Mouse (Mus musculus) lung, adult 2 months (tissue): ENCODE data around the gene Rhbdl1.

Source experiments
- CTCF ChIP-seq: fragments of 200-500 bp; IDR thresholded peaks from 2 replicates; pipeline ENCODE4 v1.5.1; 2011; ENCODE audit warnings: mild to moderate bottlenecking, low read length, control low read depth; ENCODE audit not compliant: insufficient read depth
- POLR2A ChIP-seq: fragments of 200-500 bp; IDR thresholded peaks from 2 replicates; pipeline ENCODE4 v1.6.1; 2011; ENCODE audit warnings: low read depth, mild to moderate bottlenecking, control low read depth, low read length, borderline replicate concordance; ENCODE audit errors: extremely low read depth

DNA sequence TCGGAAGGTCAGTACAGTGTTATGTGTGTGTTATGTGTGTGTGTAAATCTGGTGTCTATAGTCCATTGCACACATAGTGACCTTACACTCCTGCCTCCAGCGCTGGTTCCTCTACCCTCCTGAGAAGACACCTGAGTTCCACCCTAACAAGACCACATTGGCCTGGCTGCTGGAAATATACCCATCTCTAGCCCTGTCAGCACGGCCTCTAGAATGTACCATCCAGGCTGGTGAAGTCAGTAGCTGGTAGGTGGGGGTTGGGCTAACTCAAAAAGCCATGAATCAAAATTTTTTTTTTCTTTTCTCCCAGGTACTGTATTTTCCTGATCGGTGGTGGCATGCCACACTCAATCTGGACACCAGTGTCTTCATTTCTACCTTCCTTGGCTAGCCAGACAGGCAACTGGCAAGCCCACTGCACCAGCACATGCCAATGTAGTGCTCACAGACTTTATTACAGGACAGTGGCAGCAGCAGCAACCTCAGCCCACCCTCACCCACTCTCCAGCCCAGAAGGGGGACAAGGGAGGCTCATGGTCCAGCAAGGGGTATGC, 6.8 kb downstream of the Rhbdl1 start:
- TF ChIP-seq CTCF: no peak
- TF ChIP-seq POLR2A: 0 out of 2 replicates have a peak, but pooled peaks have one; percentile 4
